Mouse (Mus musculus) stomach, postnatal 0 days (tissue): ENCODE data around the gene Slc52a3.

Experiments
- CTCF ChIP-seq: IDR thresholded peaks from 2 replicates; pipeline ENCODE4 v1.5.1; 2016; ENCODE audit warnings: antibody characterized with exemption, low read depth, mild to moderate bottlenecking, moderate library complexity
- EP300 ChIP-seq: optimal IDR thresholded peaks from 2 replicates; pipeline ENCODE3; 2016; ENCODE audit warnings: antibody characterized with exemption

- TF ChIP-seq CTCF (no peak), EP300 (no peak)
These were observed 53.4 kb downstream of the Slc52a3 start for GRCm38 (mm10) chr2:152049611-152050270.
